Mouse (Mus musculus): ENCODE measurements around the gene Psmd2. TPM values are rescaled to one million over a fixed set of nuclear protein-coding genes. Genes with fewer than 3 reads are reported as not detected.

Psmd2 gene
- 161 TPM for polyA plus RNA-seq (2017; shearing (Covaris generic))

GRCm38 (mm10) chr16:20651076-20651946, at the start of gene Psmd2:
Psmd2 (plus strand) TSS chr16:20651652.

GRCm38 (mm10) chr16:20611357-20612227, 39.9 kb upstream of the Psmd2 start, which contains the start of the genes Eef1akmt4, Gm49333 and Alg3:
Eef1akmt4 (plus strand) TSS chr16:20611593.
Gm49333 (plus strand) TSS chr16:20611610.
Alg3 (minus strand) TSS chr16:20611735.

GRCm38 (mm10) chr16:20621191-20621990, 30.1 kb upstream of the Psmd2 start, which contains the start of gene Camk2n2:
Camk2n2 (minus strand) TSS chr16:20621287.

GRCm38 (mm10) chr16:20629731-20630634, 21.5 kb upstream of the Psmd2 start, which contains the start of gene Ece2:
Ece2 (plus strand) TSS chr16:20629828.

GRCm38 (mm10) chr16:20668013-20668412, 16.6 kb downstream of the Psmd2 start, which contains the start of gene Eif4g1:
Eif4g1 (plus strand) TSS chr16:20668313.

GRCm38 (mm10) chr16:20693111-20693701, 41.8 kb downstream of the Psmd2 start, which contains the start of gene Fam131a:
Fam131a (plus strand) TSS chr16:20693241.

Other genes with a start within 250 kb of the Psmd2 start
- 28.7 TPM for gene Abcc5, start 225.3 kb upstream of the Psmd2 start, polyA plus RNA-seq (2017; shearing (Covaris generic))
- 51.8 TPM for gene Eif2b5, start 152.8 kb upstream of the Psmd2 start, polyA plus RNA-seq (2017; shearing (Covaris generic))
- gene Dvl3, start 134.7 kb upstream of the Psmd2 start, polyA plus RNA-seq (2017; shearing (Covaris generic)), result 17.2 TPM
- 319 TPM for gene Ap2m1, start 116.2 kb upstream of the Psmd2 start, polyA plus RNA-seq (2017; shearing (Covaris generic))
- 102 TPM for gene Abcf3, start 103.1 kb upstream of the Psmd2 start, polyA plus RNA-seq (2017; shearing (Covaris generic))
- not detected for gene Vwa5b2, start 62.2 kb upstream of the Psmd2 start, polyA plus RNA-seq (2017; shearing (Covaris generic))
- gene Eef1akmt4, start 40.1 kb upstream of the Psmd2 start, polyA plus RNA-seq (2017; shearing (Covaris generic)), result 5.6 TPM
- not detected for gene Gm49333, start 40.0 kb upstream of the Psmd2 start, polyA plus RNA-seq (2017; shearing (Covaris generic))
- 16.9 TPM for gene Alg3, start 39.9 kb upstream of the Psmd2 start, polyA plus RNA-seq (2017; shearing (Covaris generic))
- gene Camk2n2, start 30.4 kb upstream of the Psmd2 start, polyA plus RNA-seq (2017; shearing (Covaris generic)), result 0.97 TPM
- gene Ece2, start 21.8 kb upstream of the Psmd2 start, polyA plus RNA-seq (2017; shearing (Covaris generic)), result not detected
- gene Eif4g1, start 16.7 kb downstream of the Psmd2 start, polyA plus RNA-seq (2017; shearing (Covaris generic)), result 138 TPM
- gene Fam131a, start 41.6 kb downstream of the Psmd2 start, polyA plus RNA-seq (2017; shearing (Covaris generic)), result 1.5 TPM
- 38.1 TPM for gene Polr2h, start 66.0 kb downstream of the Psmd2 start, polyA plus RNA-seq (2017; shearing (Covaris generic))
- 1.9 TPM for gene Clcn2, start 66.1 kb downstream of the Psmd2 start, polyA plus RNA-seq (2017; shearing (Covaris generic))
- gene Chrd, start 81.5 kb downstream of the Psmd2 start, polyA plus RNA-seq (2017; shearing (Covaris generic)), result not detected
- gene Thpo, start 82.9 kb downstream of the Psmd2 start, polyA plus RNA-seq (2017; shearing (Covaris generic)), result not detected